Mouse (Mus musculus): ENCODE measurements around the gene Zic1. TPM values are rescaled to one million over a fixed set of nuclear protein-coding genes. Genes with fewer than 3 reads are reported as not detected.

Zic1 gene
- polyA plus RNA-seq, 1 experiment: not detected

- Histone ChIP-seq H3K36me3 (ENCODE audit: control insufficient read depth, insufficient read depth, low read length) (no peaks in the 10 kb centered on the region), H3K27me3 (ENCODE audit: control insufficient read depth, insufficient read depth, low read length) (peaks cover 33% of the 10 kb centered on the region), H3K27ac (ENCODE audit: insufficient read depth, low read length) (no peak overlapping the region), H3K4me3 (ENCODE audit: extremely low read depth, insufficient read depth, insufficient read length) (no peak overlapping the region), H3K4me1 (ENCODE audit: control insufficient read depth, insufficient read depth, insufficient read length) (peaks cover 3% of the 10 kb centered on the region; the same call in 1 of the 2 replicates)
- TF ChIP-seq POLR2A (IDR thresholded peaks at IDR 0.05; ENCODE audit: low read depth, low read length) (no peak), CTCF (IDR thresholded peaks at IDR 0.05; ENCODE audit: extremely low read depth, insufficient read depth, insufficient read length, insufficient replicate concordance) (no peak)
- no peak for DNase-seq (ENCODE audit: low read depth in 1 of 2, low spot score in 2 of 2)
- WGBS: 13% methylated on average over 14 of the region's 14 CpGs
These were observed 2.4 kb downstream of the Zic1 start for GRCm38 (mm10) chr9:91363011-91363730.

- H3K36me3 ChIP-seq (ENCODE audit: control insufficient read depth, insufficient read depth, low read length): no peaks in the 10 kb centered on the region
- peaks cover 3% of the 10 kb centered on the region; the same call in 1 of the 2 replicates for H3K4me1 ChIP-seq (ENCODE audit: control insufficient read depth, insufficient read depth, insufficient read length)
- no peak for TF ChIP-seq CTCF (IDR thresholded peaks at IDR 0.05; ENCODE audit: extremely low read depth, insufficient read depth, insufficient read length, insufficient replicate concordance)
- no peak for TF ChIP-seq POLR2A (IDR thresholded peaks at IDR 0.05; ENCODE audit: low read depth, low read length)
- H3K27me3 ChIP-seq (ENCODE audit: control insufficient read depth, insufficient read depth, low read length): peaks cover 33% of the 10 kb centered on the region
- H3K4me3 ChIP-seq (ENCODE audit: extremely low read depth, insufficient read depth, insufficient read length): peak within 1 kb of the TSS; percentile 15; the same call in 1 of the 2 replicates
- 4% methylated on average over 45 of the region's 45 CpGs for WGBS
- no peak within 1 kb of the TSS for H3K27ac ChIP-seq (ENCODE audit: insufficient read depth, low read length)
- DNase-seq (ENCODE audit: low read depth in 1 of 2, low spot score in 2 of 2): no peak
These were observed 3.6 kb downstream of the Zic1 start, which contains the start of gene Zic4 for GRCm38 (mm10) chr9:91361856-91362601. TSS of gene Zic4 (plus strand) at chr9:91362413.

GRCm38 (mm10) chr9:91361033-91361855, 4.4 kb downstream of the Zic1 start:
- Histone ChIP-seq H3K36me3 (ENCODE audit: control insufficient read depth, insufficient read depth, low read length) (no peaks in the 10 kb centered on the region), H3K27ac (ENCODE audit: insufficient read depth, low read length) (no peak overlapping the region), H3K4me3 (ENCODE audit: extremely low read depth, insufficient read depth, insufficient read length) (no peak overlapping the region), H3K27me3 (ENCODE audit: control insufficient read depth, insufficient read depth, low read length) (peaks cover 33% of the 10 kb centered on the region), H3K4me1 (ENCODE audit: control insufficient read depth, insufficient read depth, insufficient read length) (peaks cover 3% of the 10 kb centered on the region; the same call in 1 of the 2 replicates)
- WGBS: 5% methylated on average over 35 of the region's 35 CpGs
- no peak for TF ChIP-seq POLR2A (IDR thresholded peaks at IDR 0.05; ENCODE audit: low read depth, low read length)
- no peak for TF ChIP-seq CTCF (IDR thresholded peaks at IDR 0.05; ENCODE audit: extremely low read depth, insufficient read depth, insufficient read length, insufficient replicate concordance)
- no peak for DNase-seq (ENCODE audit: low read depth in 1 of 2, low spot score in 2 of 2)

- peaks cover 35% of the 10 kb centered on the region for H3K27me3 ChIP-seq (ENCODE audit: control insufficient read depth, insufficient read depth, low read length)
- 13% methylated on average over 21 of the region's 21 CpGs for WGBS
- TF ChIP-seq CTCF (IDR thresholded peaks at IDR 0.05; ENCODE audit: extremely low read depth, insufficient read depth, insufficient read length, insufficient replicate concordance) (no peak), POLR2A (IDR thresholded peaks at IDR 0.05; ENCODE audit: low read depth, low read length) (no peak)
These were observed 5.2 kb downstream of the Zic1 start for GRCm38 (mm10) chr9:91360151-91361032.

GRCm38 (mm10) chr9:91358851-91359687, 6.5 kb downstream of the Zic1 start:
- Histone ChIP-seq H3K4me1 (ENCODE audit: control insufficient read depth, insufficient read depth, insufficient read length) (no peaks in the 10 kb centered on the region), H3K36me3 (ENCODE audit: control insufficient read depth, insufficient read depth, low read length) (no peaks in the 10 kb centered on the region), H3K27ac (ENCODE audit: insufficient read depth, low read length) (no peak overlapping the region), H3K4me3 (ENCODE audit: extremely low read depth, insufficient read depth, insufficient read length) (no peak overlapping the region), H3K27me3 (ENCODE audit: control insufficient read depth, insufficient read depth, low read length) (peaks cover 30% of the 10 kb centered on the region)
- no peak for TF ChIP-seq CTCF (IDR thresholded peaks at IDR 0.05; ENCODE audit: extremely low read depth, insufficient read depth, insufficient read length, insufficient replicate concordance)
- no peak for TF ChIP-seq POLR2A (IDR thresholded peaks at IDR 0.05; ENCODE audit: low read depth, low read length)
- WGBS: 16% methylated on average over 10 of the region's 10 CpGs
- DNase-seq (ENCODE audit: low read depth in 1 of 2, low spot score in 2 of 2): no peak

More at GRCm38 (mm10) chr9:91360151-91361032, 5.2 kb downstream of the Zic1 start:
- no peak overlapping the region for H3K27ac ChIP-seq (ENCODE audit: insufficient read depth, low read length)
- no peak for DNase-seq (ENCODE audit: low read depth in 1 of 2, low spot score in 2 of 2)
- peaks cover 3% of the 10 kb centered on the region; the same call in 1 of the 2 replicates for H3K4me1 ChIP-seq (ENCODE audit: control insufficient read depth, insufficient read depth, insufficient read length)
- no peak overlapping the region for H3K4me3 ChIP-seq (ENCODE audit: extremely low read depth, insufficient read depth, insufficient read length)
- no peaks in the 10 kb centered on the region for H3K36me3 ChIP-seq (ENCODE audit: control insufficient read depth, insufficient read depth, low read length)

All from spleen, adult 2 months (tissue).